Mouse (Mus musculus) neural tube, embryonic 15.5 days (tissue): ENCODE data around the gene Tldc2. TPM values are rescaled to one million over a fixed set of nuclear protein-coding genes. Genes with fewer than 3 reads are reported as not detected.

ENCODE experiments used
- ATAC-seq: fragments of 200-750 bp; cut with Nextera tagmentation; 2 replicates; pipeline ENCODE4 v1.8.0; 2017; ENCODE audit warnings: mild to moderate bottlenecking, moderate TSS enrichment, moderate library complexity; ENCODE audit not compliant: low FRiP score
- H3K27ac ChIP-seq: fragments of 300-500 bp; sonication (generic); replicated peaks from 2 replicates; pipeline ENCODE4 v1.5.1; 2015; ENCODE audit warnings: mild to moderate bottlenecking, inconsistent platforms
- H3K27me3 ChIP-seq: fragments of 300-500 bp; sonication (generic); replicated peaks from 2 replicates; pipeline ENCODE4 v1.6.1; 2015; ENCODE audit warnings: inconsistent platforms
- H3K36me3 ChIP-seq: fragments of 300-500 bp; sonication (generic); 2 replicates; pipeline ENCODE4 v1.6.1; 2015; ENCODE audit warnings: inconsistent platforms
- H3K4me1 ChIP-seq: fragments of 300-500 bp; sonication (generic); 2 replicates; pipeline ENCODE4 v1.6.1; 2015; ENCODE audit warnings: inconsistent platforms
- H3K4me2 ChIP-seq: fragments of 300-500 bp; sonication (generic); 2 replicates; pipeline ENCODE4 v1.6.1; 2015; ENCODE audit warnings: inconsistent platforms, mild to moderate bottlenecking, moderate library complexity
- H3K4me3 ChIP-seq: fragments of 300-500 bp; sonication (generic); replicated peaks from 2 replicates; pipeline ENCODE4 v1.5.1; 2015; ENCODE audit warnings: mild to moderate bottlenecking, inconsistent platforms
- H3K9ac ChIP-seq: fragments of 300-500 bp; sonication (generic); replicated peaks from 2 replicates; pipeline ENCODE4 v1.6.1; 2015; ENCODE audit warnings: mild to moderate bottlenecking, inconsistent platforms
- H3K9me3 ChIP-seq: fragments of 300-500 bp; sonication (generic); replicated peaks from 2 replicates; pipeline ENCODE4 v1.6.1; 2016; ENCODE audit warnings: inconsistent platforms
- WGBS: fragments of 180-500 bp; shearing (Covaris S2); methylation state at CpG from one replicate; pipeline ENCODE4 v1.1.7; 2015; ENCODE audit warnings: mixed read lengths; 5-methylcytosine and 5-hydroxymethylcytosine counted together
- polyA plus RNA-seq: library from polyadenylated mRNA; unstranded; fragments of >200 nt; fragmentation: Nextera tagmentation; extraction: Ambion mirVana; gene quantifications from 2 replicates; pipeline ENCODE4 v1.2.1, GENCODE M21; 2015

Tldc2 gene
- polyA plus RNA-seq, 1 experiment from 2014 or later: not detected

DNA sequence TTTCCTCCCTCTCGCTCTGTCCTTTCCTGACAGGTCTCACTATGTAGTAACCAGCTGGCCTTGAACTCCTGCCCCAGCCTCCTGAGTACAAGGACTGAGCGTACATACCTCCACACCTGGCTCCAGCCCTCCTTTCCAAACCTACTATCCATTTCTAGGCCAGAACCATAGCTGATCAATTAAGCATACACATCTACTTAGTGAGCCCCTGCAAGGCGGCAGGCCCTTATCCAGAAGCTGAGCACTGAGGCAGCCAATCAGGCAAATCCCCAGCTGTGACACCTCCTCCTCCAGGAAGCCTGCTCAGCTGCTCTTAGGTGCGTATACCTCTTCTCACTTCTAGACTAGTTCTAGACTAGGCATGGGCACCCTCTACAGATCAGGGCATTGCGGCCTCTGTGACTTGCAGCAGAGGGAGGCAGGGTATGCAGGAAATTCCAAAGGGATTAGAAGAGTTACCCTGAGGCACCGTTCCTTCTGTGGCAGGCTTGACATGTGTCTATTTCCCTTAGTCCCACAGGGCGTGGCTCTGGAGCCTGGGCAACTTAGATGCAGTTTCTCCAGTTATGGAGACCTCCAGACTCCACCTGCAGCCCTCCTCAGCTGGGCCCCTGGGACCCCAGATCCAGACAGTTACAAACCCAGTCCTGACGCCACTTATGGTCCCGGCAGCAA lies 14.4 kb upstream of the Tldc2 start:
- H3K9me3 ChIP-seq: no peaks in the 10 kb centered on the region

DNA sequence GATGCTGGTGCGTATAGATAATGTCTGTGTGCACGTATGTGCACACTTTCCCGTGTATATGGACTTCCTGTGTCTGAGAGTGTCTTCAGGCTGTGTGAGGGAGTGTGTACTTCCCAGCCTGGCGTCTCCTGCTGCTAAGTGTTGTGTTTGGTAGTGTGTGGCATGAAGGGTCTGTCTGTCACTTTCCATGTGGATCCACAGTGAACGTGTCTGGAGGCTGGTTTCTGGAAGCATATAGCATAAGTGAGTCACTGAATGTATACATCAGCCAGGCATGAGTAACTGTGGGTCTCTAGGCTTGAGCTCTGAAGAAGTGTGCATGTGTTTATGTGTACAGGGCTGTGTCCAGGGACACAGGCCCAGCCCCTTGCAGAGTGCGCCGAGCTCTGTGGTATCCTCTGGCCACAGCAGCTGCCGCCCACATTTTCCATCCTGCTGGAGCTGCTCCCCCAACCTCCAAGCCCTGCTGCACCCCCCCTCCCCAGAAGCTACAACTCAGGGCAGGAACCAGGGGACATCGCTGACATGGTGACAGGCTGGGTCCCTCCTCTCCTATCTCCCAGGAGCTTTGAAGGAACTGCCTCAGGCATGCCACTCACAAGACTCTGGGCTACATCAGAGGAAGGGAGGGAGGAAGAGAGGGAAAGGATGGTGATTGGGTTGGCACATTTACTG lies 13.3 kb upstream of the Tldc2 start:
- no peaks in the 10 kb centered on the region for H3K9me3 ChIP-seq
- WGBS: 76% methylated on average over 9 of the region's 9 CpGs
- H3K27ac ChIP-seq: peak overlapping the region; percentile 29
- H3K4me2 ChIP-seq: no peak overlapping the region
- no peak for ATAC-seq
- no peak overlapping the region for H3K4me3 ChIP-seq
- H3K9ac ChIP-seq: no peak overlapping the region
- peaks cover 95% of the 10 kb centered on the region for H3K4me1 ChIP-seq
- H3K27me3 ChIP-seq: no peaks in the 10 kb centered on the region
- peaks cover 11% of the 10 kb centered on the region for H3K36me3 ChIP-seq

More for the DNA sequence above, 14.4 kb upstream of the Tldc2 start:
- Histone ChIP-seq H3K4me3 (no peak overlapping the region), H3K27ac (no peak overlapping the region), H3K27me3 (no peaks in the 10 kb centered on the region), H3K36me3 (peaks cover 11% of the 10 kb centered on the region), H3K4me1 (peaks cover 94% of the 10 kb centered on the region), H3K9ac (no peak overlapping the region), H3K4me2 (no peak overlapping the region)
- 84% methylated on average over 9 of the region's 9 CpGs for WGBS
- ATAC-seq: no peak

DNA sequence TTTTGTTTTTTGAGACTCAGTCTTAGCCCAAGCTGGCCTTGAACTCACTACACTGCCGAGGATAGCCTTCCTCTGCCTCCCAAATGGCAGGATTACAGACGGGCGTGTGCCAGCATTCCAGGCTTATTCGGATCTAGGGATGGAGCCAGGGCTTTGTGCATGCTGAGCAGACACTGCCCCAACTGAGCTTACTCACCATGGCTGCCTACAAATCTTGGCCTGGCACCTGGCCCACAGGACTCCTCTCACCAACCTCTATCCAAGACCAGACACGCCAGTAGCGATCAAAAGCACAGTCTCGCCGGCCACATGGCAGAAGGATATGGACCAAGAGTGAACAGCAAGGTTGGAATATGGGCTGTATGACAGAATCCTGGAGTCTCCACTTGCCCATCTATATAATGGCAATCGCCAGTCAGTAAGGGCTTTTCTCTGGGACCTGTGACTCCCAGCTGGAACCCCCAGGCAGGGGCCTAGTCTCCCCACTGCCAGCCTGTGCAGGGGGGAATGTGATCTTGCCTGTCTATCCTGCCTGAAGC lies 12.6 kb upstream of the Tldc2 start:
- H3K27me3 ChIP-seq: no peaks in the 10 kb centered on the region
- H3K36me3 ChIP-seq: peaks cover 11% of the 10 kb centered on the region
- H3K9ac ChIP-seq: no peak overlapping the region
- ATAC-seq: no peak
- peaks cover 88% of the 10 kb centered on the region for H3K4me1 ChIP-seq
- peak overlapping the region; percentile 98 for H3K4me2 ChIP-seq
- no peak overlapping the region for H3K4me3 ChIP-seq
- peak overlapping the region; percentile 51; the same call in 1 of the 2 replicates for H3K27ac ChIP-seq
- WGBS: 64% methylated on average over 9 of the region's 9 CpGs
- no peaks in the 10 kb centered on the region for H3K9me3 ChIP-seq

DNA sequence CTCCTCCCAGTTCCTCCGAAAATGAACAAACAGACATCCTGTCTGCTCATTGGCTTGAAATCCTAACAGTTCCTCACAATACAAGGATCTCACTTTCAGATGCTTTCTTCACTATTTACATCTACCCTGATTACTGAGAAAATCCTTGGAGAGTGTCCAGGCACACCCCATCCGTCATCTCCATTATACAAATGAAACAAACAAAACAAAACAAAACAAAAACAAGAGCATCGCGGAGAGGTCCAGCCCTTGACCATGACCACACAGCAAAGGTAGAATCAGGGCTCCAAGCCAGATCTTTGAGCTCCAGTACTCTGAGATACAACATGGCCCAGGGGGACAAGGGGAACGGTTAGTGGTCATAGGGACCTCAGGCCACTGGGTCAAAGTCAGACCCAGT lies 12.1 kb upstream of the Tldc2 start:
- Histone ChIP-seq H3K27me3 (no peaks in the 10 kb centered on the region), H3K27ac (0 out of 2 replicates have a peak overlapping the region, but pooled peaks have one; percentile 51), H3K9ac (0 out of 2 replicates have a peak overlapping the region, but pooled peaks have one; percentile 36), H3K4me2 (peak overlapping the region; percentile 98), H3K4me3 (no peak overlapping the region), H3K4me1 (peaks cover 86% of the 10 kb centered on the region), H3K36me3 (peaks cover 11% of the 10 kb centered on the region), H3K9me3 (no peaks in the 10 kb centered on the region)
- WGBS: 62% methylated on average over 5 of the region's 5 CpGs
- no peak for ATAC-seq

DNA sequence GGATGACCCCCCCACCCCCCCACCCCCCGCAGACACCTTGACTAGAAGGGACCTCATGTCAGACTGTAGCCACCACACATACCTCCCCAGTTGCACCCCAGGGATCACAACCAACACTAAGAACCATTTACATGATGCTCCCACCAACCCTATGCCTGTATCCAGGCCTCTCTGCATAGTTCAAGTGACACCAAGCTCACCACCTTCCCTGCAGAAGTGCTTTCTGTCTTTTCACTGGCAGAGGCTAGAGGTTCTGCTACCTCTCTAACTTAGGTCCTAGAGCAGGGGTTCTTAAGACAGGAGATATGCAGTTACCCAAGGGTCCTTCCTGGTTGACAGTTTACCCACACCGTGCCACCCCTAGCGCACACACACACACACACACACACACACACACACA lies 11.6 kb upstream of the Tldc2 start:
- H3K4me2 ChIP-seq: peak overlapping the region; percentile 98
- 87% methylated on average over 3 of the region's 3 CpGs for WGBS
- H3K36me3 ChIP-seq: peaks cover 11% of the 10 kb centered on the region
- peak overlapping the region; percentile 28; the same call in 1 of the 2 replicates for H3K27ac ChIP-seq
- no peaks in the 10 kb centered on the region for H3K27me3 ChIP-seq
- no peak for ATAC-seq
- H3K4me1 ChIP-seq: peaks cover 84% of the 10 kb centered on the region
- peak overlapping the region; percentile 84 for H3K4me3 ChIP-seq
- H3K9me3 ChIP-seq: no peaks in the 10 kb centered on the region
- peak overlapping the region; percentile 36 for H3K9ac ChIP-seq

DNA sequence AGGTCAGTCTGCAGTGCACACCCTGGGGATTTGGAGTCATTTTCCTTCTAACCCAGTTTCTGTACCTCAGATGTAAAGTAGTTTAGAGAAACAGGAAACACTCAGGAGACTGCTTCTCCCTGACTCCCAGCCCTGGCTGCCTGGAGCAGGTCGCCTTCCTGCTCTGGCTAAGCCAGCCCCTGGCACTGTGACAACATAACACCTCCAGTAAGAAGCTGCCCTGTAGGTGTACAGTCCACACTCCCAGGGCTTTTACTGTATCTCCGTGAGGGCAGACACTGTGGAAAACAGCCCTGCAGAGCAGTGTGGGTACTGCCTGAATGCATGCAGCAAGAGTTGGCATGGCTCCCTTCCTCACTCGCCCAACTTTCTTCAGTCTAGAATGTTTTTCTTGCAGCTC lies 11.2 kb upstream of the Tldc2 start:
- H3K27me3 ChIP-seq: no peaks in the 10 kb centered on the region
- no peak for ATAC-seq
- peaks cover 80% of the 10 kb centered on the region for H3K4me1 ChIP-seq
- peak overlapping the region; percentile 98 for H3K4me2 ChIP-seq
- H3K36me3 ChIP-seq: peaks cover 11% of the 10 kb centered on the region
- H3K4me3 ChIP-seq: peak overlapping the region; percentile 84
- peak overlapping the region; percentile 36 for H3K9ac ChIP-seq
- peak overlapping the region; percentile 28; the same call in 1 of the 2 replicates for H3K27ac ChIP-seq
- H3K9me3 ChIP-seq: no peaks in the 10 kb centered on the region
- 36% methylated on average over 3 of the region's 3 CpGs for WGBS

DNA sequence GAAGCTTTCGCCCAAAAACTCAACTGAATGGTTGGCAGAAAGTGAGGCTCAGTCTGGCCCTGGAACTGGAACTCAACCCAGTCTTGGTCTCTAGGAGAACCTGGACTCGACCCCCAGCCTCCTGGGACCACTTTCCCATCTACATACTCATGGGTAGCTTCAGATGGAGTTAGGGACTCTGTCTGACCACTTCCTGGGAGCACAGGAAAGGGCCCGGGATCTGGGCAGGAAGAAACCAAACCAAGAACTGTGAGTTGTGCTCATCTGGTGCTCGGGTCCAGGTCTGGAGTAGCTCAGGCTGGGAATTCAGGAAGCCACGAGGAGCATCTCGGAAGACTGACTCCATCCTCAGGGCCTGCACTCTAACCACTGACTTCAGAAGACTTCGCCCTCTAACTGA lies 10.3 kb upstream of the Tldc2 start:
- no peaks in the 10 kb centered on the region for H3K9me3 ChIP-seq
- WGBS: 86% methylated on average over 7 of the region's 7 CpGs
- 0 out of 2 replicates have a peak overlapping the region, but pooled peaks have one; percentile 99 for H3K27ac ChIP-seq

DNA sequence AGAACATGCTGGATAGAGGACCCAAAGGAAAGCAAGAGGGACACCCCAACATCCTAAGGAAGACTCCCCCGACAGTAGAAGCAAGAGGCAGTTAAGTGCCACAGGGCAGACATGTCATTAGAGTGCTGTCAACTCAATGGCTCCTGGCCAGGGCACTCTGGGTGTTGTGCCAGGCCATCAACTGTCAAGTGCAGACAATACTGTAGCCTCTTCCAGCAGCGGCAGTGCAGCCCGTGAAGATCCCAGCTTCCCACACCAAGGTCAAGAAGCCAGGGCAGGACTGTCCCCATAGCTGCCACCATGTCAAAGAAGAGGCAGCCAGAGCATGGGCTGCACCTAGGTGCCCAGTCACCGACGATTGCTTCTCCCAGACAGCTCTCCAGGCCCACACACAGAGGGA lies 9.7 kb upstream of the Tldc2 start:
- WGBS: 10% methylated on average over 5 of the region's 5 CpGs
- Histone ChIP-seq H3K4me1 (peaks cover 69% of the 10 kb centered on the region), H3K9ac (peak overlapping the region; percentile 94), H3K4me2 (peak overlapping the region; percentile 98), H3K27ac (peak overlapping the region; percentile 99), H3K27me3 (no peaks in the 10 kb centered on the region), H3K4me3 (peak overlapping the region; percentile 84), H3K9me3 (no peaks in the 10 kb centered on the region), H3K36me3 (peaks cover 11% of the 10 kb centered on the region)
- ATAC-seq: no peak

More for the DNA sequence above, 10.3 kb upstream of the Tldc2 start:
- Histone ChIP-seq H3K9ac (peak overlapping the region; percentile 94; the same call in 1 of the 2 replicates), H3K4me2 (peak overlapping the region; percentile 98), H3K4me3 (peak overlapping the region; percentile 84), H3K27me3 (no peaks in the 10 kb centered on the region), H3K36me3 (peaks cover 11% of the 10 kb centered on the region), H3K4me1 (peaks cover 71% of the 10 kb centered on the region)
- no peak for ATAC-seq

DNA sequence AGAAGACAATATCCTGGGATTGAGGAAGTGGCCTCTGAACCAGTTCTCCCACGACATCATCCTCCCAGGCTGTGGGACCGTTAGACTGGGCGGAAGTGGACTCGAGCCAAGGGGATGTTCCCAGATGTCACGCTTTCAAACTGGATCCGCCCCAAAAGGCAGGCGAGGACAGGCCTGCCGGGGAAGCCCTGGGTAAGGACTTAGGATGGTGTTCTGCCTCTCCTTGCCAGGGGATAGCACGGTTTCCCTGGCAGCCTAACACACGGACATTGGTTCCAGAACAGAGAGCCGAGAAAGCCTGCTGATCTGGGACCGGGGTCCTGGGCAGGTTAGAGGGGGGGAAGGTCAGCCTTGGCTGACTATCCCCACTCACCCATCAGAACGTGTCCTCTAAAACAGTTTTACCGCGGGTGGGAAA lies 9.2 kb upstream of the Tldc2 start:
- H3K4me2 ChIP-seq: peak overlapping the region; percentile 98
- peak overlapping the region; percentile 84 for H3K4me3 ChIP-seq
- H3K9ac ChIP-seq: peak overlapping the region; percentile 94
- ATAC-seq: no peak
- H3K36me3 ChIP-seq: peaks cover 7% of the 10 kb centered on the region
- H3K4me1 ChIP-seq: peaks cover 65% of the 10 kb centered on the region
- 1% methylated on average over 15 of the region's 15 CpGs for WGBS
- H3K9me3 ChIP-seq: no peaks in the 10 kb centered on the region
- peak overlapping the region; percentile 99 for H3K27ac ChIP-seq
- no peaks in the 10 kb centered on the region for H3K27me3 ChIP-seq

DNA sequence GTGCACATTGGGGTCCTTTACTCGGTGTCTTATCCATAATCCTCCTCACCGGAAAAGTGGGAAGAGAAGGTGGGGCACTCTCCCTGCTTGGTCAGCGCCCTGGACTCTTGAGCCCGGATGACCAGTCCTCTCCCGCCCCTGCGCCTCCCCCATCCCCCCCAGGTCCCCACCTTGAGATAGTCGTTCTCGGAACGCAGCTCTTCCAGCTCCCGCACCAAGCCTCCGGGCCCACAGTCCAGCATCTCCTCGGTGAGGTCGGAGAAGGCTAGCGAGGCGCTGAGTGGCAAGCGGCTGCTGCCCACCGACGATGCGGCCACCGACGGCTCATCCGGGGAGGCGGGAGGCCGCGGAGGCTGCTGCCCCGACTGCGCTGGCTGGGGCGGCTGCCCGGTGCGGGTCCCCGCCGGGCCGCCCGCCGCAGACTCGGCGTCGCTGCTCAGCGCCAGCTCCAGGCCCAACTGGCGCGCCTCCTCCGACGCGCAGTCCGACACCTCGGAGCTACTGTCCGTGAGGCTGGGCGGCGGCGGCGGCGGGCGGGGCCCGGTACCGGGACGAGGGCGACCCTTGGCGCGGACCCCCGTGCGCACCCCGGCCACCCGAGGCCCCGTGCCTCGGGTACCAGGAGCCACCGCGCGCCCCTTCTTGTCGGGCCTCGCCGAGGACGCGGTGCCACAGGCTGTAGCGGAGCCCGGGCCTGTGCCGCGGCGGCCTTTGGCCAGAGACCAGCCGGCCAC lies 8.6 kb upstream of the Tldc2 start:
- Histone ChIP-seq H3K27me3 (no peaks in the 10 kb centered on the region), H3K9ac (peak overlapping the region; percentile 94), H3K4me3 (peak overlapping the region; percentile 84), H3K9me3 (no peaks in the 10 kb centered on the region), H3K4me2 (peak overlapping the region; percentile 98), H3K27ac (peak overlapping the region; percentile 99), H3K4me1 (peaks cover 60% of the 10 kb centered on the region), H3K36me3 (peaks cover 1% of the 10 kb centered on the region; the same call in 1 of the 2 replicates)
- ATAC-seq: peak; percentile 23
- WGBS: under 1% methylated on average over 70 of the region's 79 CpGs
